Mouse (Mus musculus) liver, adult 2 months (tissue): ENCODE data around the gene Zfand2a.

Experiments
- CTCF ChIP-seq: fragments of 200-500 bp; IDR thresholded peaks from 2 replicates; pipeline ENCODE4 v1.5.1; 2011; ENCODE audit warnings: low read depth, low read length, control low read depth
- POLR2A ChIP-seq: fragments of 200-500 bp; IDR thresholded peaks from 2 replicates; pipeline ENCODE4 v1.6.1; 2011; ENCODE audit warnings: low read length, control low read depth; ENCODE audit not compliant: insufficient read depth; ENCODE audit errors: extremely low read depth

GRCm38 (mm10) chr5:139438440-139438839 is 45.9 kb downstream of the Zfand2a start:
- no peak for TF ChIP-seq POLR2A
- TF ChIP-seq CTCF = no peak
